In the genomic region with DNA sequence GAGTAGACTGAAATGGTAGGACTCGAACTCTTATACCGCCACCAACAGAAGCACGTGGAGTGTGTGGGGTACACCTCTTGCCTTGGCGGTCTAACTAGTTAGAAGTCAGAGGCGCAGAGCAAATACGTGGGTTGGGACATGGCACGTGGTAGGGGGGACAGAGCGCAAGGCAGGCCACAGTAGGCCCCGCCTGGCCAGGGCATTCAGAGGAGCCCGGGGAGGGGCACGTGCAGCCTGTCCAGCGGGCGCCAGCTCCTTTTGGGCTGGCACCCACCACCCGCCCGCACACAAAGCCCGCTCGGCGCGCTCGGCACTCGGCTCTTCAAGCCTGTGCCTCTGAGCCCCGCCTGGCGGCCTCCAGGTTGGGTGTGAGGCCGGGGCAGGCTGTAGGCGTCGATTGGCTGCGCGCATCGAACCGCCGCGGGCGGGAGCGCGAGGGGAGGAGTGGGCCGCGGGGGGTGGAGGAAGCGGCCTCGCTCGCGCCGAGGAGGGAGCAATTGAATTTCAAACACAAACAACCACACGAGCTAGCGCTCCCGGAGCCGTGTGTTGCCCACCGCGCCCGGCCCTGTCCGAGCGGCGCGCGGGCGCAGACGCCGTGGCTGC, we compare ENCODE assay signal across 7 mouse cellular contexts. TPM values are rescaled to one million over a fixed set of nuclear protein-coding genes. Genes with fewer than 3 reads are reported as not detected.
A peak's percentile ranks its signal among the peaks of the same experiment; 100 is the strongest.
DNase-seq lines count a peak whose midpoint lies in the region; ATAC-seq lines count a peak whose summit lies in the region.

Gene Hdgf, plus strand, starts transcription at position 442 of the 606 bp plus-strand sequence.

- no peaks in the 10 kb centered on the region for H3K36me3 ChIP-seq in embryonic facial prominence, embryonic 11.5 days (replicated peaks; ENCODE audit: control insufficient read depth, insufficient read depth, low read depth, low read length)
- no peaks in the 10 kb centered on the region for H3K36me3 ChIP-seq in limb, embryonic 11.5 days (ENCODE audit: control insufficient read depth, insufficient read depth, low read length)
- H3K36me3 ChIP-seq in midbrain, embryonic 14.5 days (ENCODE audit: control insufficient read depth, insufficient read depth, low read length): no peaks in the 10 kb centered on the region

- peaks cover 14% of the 10 kb centered on the region for H3K4me1 ChIP-seq in embryonic facial prominence, embryonic 11.5 days (ENCODE audit: control insufficient read depth, insufficient read depth, low read length)
- H3K4me1 ChIP-seq in limb, embryonic 11.5 days (ENCODE audit: control insufficient read depth, insufficient read depth, low read length): peaks cover 24% of the 10 kb centered on the region; the same call in 1 of the 2 replicates
- peaks cover 28% of the 10 kb centered on the region for H3K4me1 ChIP-seq in midbrain, embryonic 14.5 days (ENCODE audit: control insufficient read depth, insufficient read depth, low read length)

- WGBS in embryonic facial prominence, embryonic 11.5 days: under 1% methylated on average over 50 of the region's 57 CpGs
- WGBS in limb, embryonic 11.5 days: under 1% methylated on average over 49 of the region's 57 CpGs
- WGBS in midbrain, embryonic 14.5 days: under 1% methylated on average over 57 of the region's 57 CpGs

- H3K27ac ChIP-seq in embryonic facial prominence, embryonic 11.5 days (replicated peaks; ENCODE audit: low read depth, low read length): peak within 1 kb of the TSS; percentile 95
- H3K27ac ChIP-seq in limb, embryonic 11.5 days (replicated peaks; ENCODE audit: low read depth, low read length): peak within 1 kb of the TSS; percentile 96
- H3K27ac ChIP-seq in midbrain, embryonic 14.5 days (replicated peaks; ENCODE audit: low read depth, low read length): peak within 1 kb of the TSS; percentile 95

- H3K4me3 ChIP-seq in embryonic facial prominence, embryonic 11.5 days (ENCODE audit: low read depth, low read length): peak within 1 kb of the TSS; percentile 99
- peak within 1 kb of the TSS; percentile 99 for H3K4me3 ChIP-seq in limb, embryonic 11.5 days (ENCODE audit: low read depth, low read length)
- H3K4me3 ChIP-seq in midbrain, embryonic 14.5 days (replicated peaks; ENCODE audit: low read depth, low read length): peak within 1 kb of the TSS; percentile 96

- peak within 1 kb of the TSS; percentile 98 for H3K9ac ChIP-seq in embryonic facial prominence, embryonic 11.5 days (replicated peaks; ENCODE audit: low read length)
- H3K9ac ChIP-seq in limb, embryonic 11.5 days (ENCODE audit: low read length): peak within 1 kb of the TSS; percentile 99
- peak within 1 kb of the TSS; percentile 92 for H3K9ac ChIP-seq in midbrain, embryonic 14.5 days (replicated peaks; ENCODE audit: low read length)

- no peaks in the 10 kb centered on the region for H3K9me3 ChIP-seq in embryonic facial prominence, embryonic 11.5 days (replicated peaks; ENCODE audit: control insufficient read depth, low read length)
- no peaks in the 10 kb centered on the region for H3K9me3 ChIP-seq in limb, embryonic 11.5 days (ENCODE audit: control insufficient read depth, low read length)
- H3K9me3 ChIP-seq in midbrain, embryonic 14.5 days (ENCODE audit: control insufficient read depth, low read length): no peaks in the 10 kb centered on the region

- DNase-seq in adrenal gland, postnatal 14 days: peak; percentile 98
- peak; percentile 98 for DNase-seq in embryonic facial prominence, embryonic 11.5 days (ENCODE audit: low spot score)
- DNase-seq in heart, adult 11 months: peak; percentile 100
- peak; percentile 95 for DNase-seq in kidney, adult 18-20 months
- DNase-seq in limb, embryonic 11.5 days (ENCODE audit: low spot score): peak; percentile 97
- peak; percentile 98 for DNase-seq in midbrain, embryonic 14.5 days
- peak; percentile 90 for DNase-seq in spleen, adult 18-20 months

- H3K27me3 ChIP-seq in embryonic facial prominence, embryonic 11.5 days (ENCODE audit: control insufficient read depth, insufficient read depth, low read length): no peaks in the 10 kb centered on the region
- H3K27me3 ChIP-seq in limb, embryonic 11.5 days (ENCODE audit: control insufficient read depth, insufficient read depth, low read length): no peaks in the 10 kb centered on the region
- no peaks in the 10 kb centered on the region for H3K27me3 ChIP-seq in midbrain, embryonic 14.5 days (ENCODE audit: control insufficient read depth, insufficient read depth, low read length)

- peak; percentile 90 for ATAC-seq in embryonic facial prominence, embryonic 11.5 days (replicated peaks; ENCODE audit: insufficient number of reproducible peaks, low FRiP score, low TSS enrichment, low read depth)
- peak; percentile 88 for ATAC-seq in limb, embryonic 11.5 days (ENCODE audit: insufficient number of reproducible peaks, low FRiP score, low TSS enrichment, low read depth)
- ATAC-seq in midbrain, embryonic 14.5 days (ENCODE audit: low FRiP score, low TSS enrichment): peak; percentile 94

- H3K4me2 ChIP-seq in embryonic facial prominence, embryonic 11.5 days (ENCODE audit: low read depth, low read length): peak within 1 kb of the TSS; percentile 62
- peak within 1 kb of the TSS; percentile 86 for H3K4me2 ChIP-seq in limb, embryonic 11.5 days (ENCODE audit: low read depth, severe bottlenecking)
- H3K4me2 ChIP-seq in midbrain, embryonic 14.5 days (ENCODE audit: low read length): peak within 1 kb of the TSS; percentile 95

RNA-seq across cellular contexts. Expression of gene Hdgf, which starts in this region (rescaled TPM):
- total RNA-seq in adrenal gland, postnatal 14 days (2021): 169 and 171 TPM in 2 replicates
- 269 and 289 TPM in 2 replicates for polyA plus RNA-seq in embryonic facial prominence, embryonic 11.5 days (2014; fragmentation: Nextera tagmentation; extraction: Ambion mirVana)
- polyA plus RNA-seq in limb, embryonic 11.5 days (2014; fragmentation: Nextera tagmentation; extraction: Ambion mirVana): 305 and 311 TPM in 2 replicates
- polyA plus RNA-seq in midbrain, embryonic 14.5 days (2014; fragmentation: Nextera tagmentation; extraction: Ambion mirVana): 157 and 185 TPM in 2 replicates

Comparison
In these comparisons a context has a peak if more than half of its experiments do, and no peak if none do; other contexts are left out.
1. Peak in every context shown above with its lines: DNase-seq, ATAC-seq, H3K4me3 ChIP-seq and H3K27ac ChIP-seq.